Mouse (Mus musculus) MEL (cell line): ENCODE results near the gene Ttc39a. TPM values are rescaled to one million over a fixed set of nuclear protein-coding genes. Genes with fewer than 3 reads are reported as not detected.

Source experiments
- DNase-seq: peaks from one replicate; pipeline ENCODE4 v3.0.0; 2011; ENCODE audit warnings: low read depth, low spot score
- H3K27ac ChIP-seq: 2 replicates; pipeline ENCODE4 v1.5.1; 2012; ENCODE audit warnings: low read depth, mild to moderate bottlenecking, control low read depth, low read length, moderate library complexity; ENCODE audit not compliant: control insufficient read depth
- H3K27me3 ChIP-seq, 2 experiments: fragments of 150-350 bp in 1 of 2; sonication (generic) in 1 of 2; 2 replicates each; pipeline ENCODE4 v1.6.1; 2012; ENCODE audit warnings: low read length in 2 of 2, mild to moderate bottlenecking in 2 of 2, improper control_type of control experiment in 1 of 2, moderate library complexity in 1 of 2; ENCODE audit not compliant: insufficient read depth in 2 of 2, control insufficient read depth in 1 of 2
- H3K36me3 ChIP-seq, 2 experiments: 2 replicates each; pipeline ENCODE4 v1.6.1; 2012 to 2014; ENCODE audit warnings: low read length in 2 of 2, improper control_type of control experiment in 1 of 2, inconsistent platforms in 1 of 2, mild to moderate bottlenecking in 1 of 2; ENCODE audit not compliant: insufficient read depth in 2 of 2, control insufficient read depth in 1 of 2
- H3K4me1 ChIP-seq, 2 experiments: fragments of 150-350 bp in 1 of 2; sonication (generic) in 1 of 2; 2 replicates each; pipeline ENCODE4 v1.6.1; 2012; ENCODE audit warnings: low read length in 2 of 2, improper control_type of control experiment in 1 of 2, mild to moderate bottlenecking in 1 of 2; ENCODE audit not compliant: insufficient read depth in 2 of 2, control insufficient read depth in 1 of 2
- H3K4me3 ChIP-seq, 2 experiments: fragments of 150-350 bp in 1 of 2; sonication (generic) in 1 of 2; 2 replicates each; pipeline ENCODE4 v1.5.1; 2012; ENCODE audit warnings: low read depth in 2 of 2, low read length in 2 of 2, mild to moderate bottlenecking in 2 of 2, moderate library complexity in 2 of 2, control low read depth in 1 of 2, improper control_type of control experiment in 1 of 2; ENCODE audit not compliant: control insufficient read depth in 1 of 2, insufficient read depth in 1 of 2
- H3K79me2 ChIP-seq: 2 replicates; pipeline ENCODE4 v1.6.1; 2012; ENCODE audit warnings: mild to moderate bottlenecking, low read length, moderate library complexity; ENCODE audit not compliant: control insufficient read depth, poor library complexity, insufficient read depth
- H3K9ac ChIP-seq: 2 replicates; pipeline ENCODE4 v1.6.1; 2012; ENCODE audit warnings: low read depth, mild to moderate bottlenecking, control low read depth, low read length, moderate library complexity; ENCODE audit not compliant: control insufficient read depth, poor library complexity, severe bottlenecking
- H3K9me3 ChIP-seq: fragments of 150-350 bp; sonication (generic); replicated peaks from 2 replicates; pipeline ENCODE4 v1.6.1; 2012; ENCODE audit warnings: mild to moderate bottlenecking, low read length, improper control_type of control experiment, moderate library complexity; ENCODE audit not compliant: insufficient read depth
- BHLHE40 ChIP-seq: IDR thresholded peaks from 2 replicates; pipeline ENCODE4 v1.6.1; 2012; ENCODE audit warnings: low read depth, mild to moderate bottlenecking, inconsistent platforms, low read length, improper control_type of control experiment, borderline replicate concordance
- CTCF ChIP-seq, 3 experiments: IDR thresholded peaks in 2 of 3; conservative IDR thresholded peaks in 1 of 3; 2 replicates each; pipeline ENCODE4 v1.5.1; 2011 to 2012; ENCODE audit warnings: low read length in 3 of 3, low read depth in 2 of 3, mild to moderate bottlenecking in 2 of 3, improper control_type of control experiment in 1 of 3, inconsistent platforms in 1 of 3, mixed read lengths in 1 of 3, moderate library complexity in 1 of 3; ENCODE audit not compliant: control insufficient read depth in 1 of 3, insufficient read depth in 1 of 3, poor library complexity in 1 of 3, severe bottlenecking in 1 of 3
- E2F4 ChIP-seq: IDR thresholded peaks from 2 replicates; pipeline ENCODE4 v1.6.1; 2011; ENCODE audit warnings: low read depth, low read length, improper control_type of control experiment, borderline replicate concordance
- EP300 ChIP-seq, 2 experiments: IDR thresholded peaks; 2 replicates each; pipeline ENCODE4 v1.6.1; 2011; ENCODE audit warnings: improper control_type of control experiment in 2 of 2, low read length in 2 of 2, low read depth in 1 of 2, mild to moderate bottlenecking in 1 of 2
- ETS1 ChIP-seq: IDR thresholded peaks from 2 replicates; pipeline ENCODE4 v1.6.1; 2012; ENCODE audit warnings: low read depth, mild to moderate bottlenecking, inconsistent platforms, low read length, improper control_type of control experiment, moderate library complexity
- GABPA ChIP-seq: IDR thresholded peaks from 2 replicates; pipeline ENCODE4 v1.6.1; 2012; ENCODE audit warnings: low read depth, mild to moderate bottlenecking, inconsistent platforms, low read length, improper control_type of control experiment, moderate library complexity
- GATA1 ChIP-seq: IDR thresholded peaks from 2 replicates; pipeline ENCODE4 v1.6.1; 2011; ENCODE audit warnings: low read depth, low read length, improper control_type of control experiment
- MAX ChIP-seq: IDR thresholded peaks from 2 replicates; pipeline ENCODE4 v1.6.1; 2011; ENCODE audit warnings: low read length, improper control_type of control experiment
- MAZ ChIP-seq: IDR thresholded peaks from 2 replicates; pipeline ENCODE4 v1.6.1; 2012; ENCODE audit warnings: low read depth, mild to moderate bottlenecking, inconsistent platforms, low read length, improper control_type of control experiment
- MYB ChIP-seq: IDR thresholded peaks from 2 replicates; pipeline ENCODE4 v1.6.1; 2011; ENCODE audit warnings: mild to moderate bottlenecking, low read depth, low read length, improper control_type of control experiment
- MYC ChIP-seq: IDR thresholded peaks from 2 replicates; pipeline ENCODE4 v1.6.1; 2011; ENCODE audit warnings: low read depth, mild to moderate bottlenecking, low read length, improper control_type of control experiment, moderate library complexity
- NELFE ChIP-seq: IDR thresholded peaks from 2 replicates; pipeline ENCODE4 v1.6.1; 2011; ENCODE audit warnings: low read depth, low read length, improper control_type of control experiment
- NRF1 ChIP-seq: IDR thresholded peaks from 2 replicates; pipeline ENCODE4 v1.6.1; 2014; ENCODE audit warnings: low read depth, mild to moderate bottlenecking, inconsistent platforms, low read length, improper control_type of control experiment, moderate library complexity; ENCODE audit not compliant: poor library complexity, insufficient read depth, severe bottlenecking
- POLR2A ChIP-seq, 2 experiments: IDR thresholded peaks; 2 replicates each; pipeline ENCODE4 v1.6.1; 2011 to 2012; ENCODE audit warnings: low read length in 2 of 2, mild to moderate bottlenecking in 2 of 2, control low read depth in 1 of 2, improper control_type of control experiment in 1 of 2, low read depth in 1 of 2, moderate library complexity in 1 of 2; ENCODE audit not compliant: control insufficient read depth in 1 of 2, insufficient read depth in 1 of 2, poor library complexity in 1 of 2
- SIN3A ChIP-seq: IDR thresholded peaks from 2 replicates; pipeline ENCODE4 v1.6.1; 2012; ENCODE audit warnings: low read length, improper control_type of control experiment, inconsistent platforms
- TAL1 ChIP-seq: IDR thresholded peaks from 2 replicates; pipeline ENCODE4 v1.6.1; 2012; ENCODE audit warnings: mild to moderate bottlenecking, inconsistent platforms, low read length, moderate library complexity, mixed read lengths
- USF2 ChIP-seq, 2 experiments: IDR thresholded peaks; 2 replicates each; pipeline ENCODE4 v1.6.1; 2011 to 2012; ENCODE audit warnings: improper control_type of control experiment in 2 of 2, low read length in 2 of 2, borderline replicate concordance in 1 of 2, inconsistent platforms in 1 of 2, low read depth in 1 of 2, mild to moderate bottlenecking in 1 of 2; ENCODE audit not compliant: insufficient read depth in 1 of 2
- ZKSCAN1 ChIP-seq: IDR thresholded peaks from 2 replicates; pipeline ENCODE4 v1.6.1; 2012; ENCODE audit warnings: low read depth, mild to moderate bottlenecking, inconsistent platforms, low read length, improper control_type of control experiment, moderate library complexity
- polyA plus RNA-seq, 2 experiments: library from polyadenylated mRNA; stranded (reverse) in 1 of 2; unstranded in 1 of 2; fragments of >175 nt in 1 of 2; fragments of >200 nt in 1 of 2; gene quantifications; 2 replicates each; pipeline versions ENCODE4 v1.2.1 to v1.2.4; 2012; ENCODE audit warnings: low replicate concordance in 2 of 2, low read depth in 1 of 2; ENCODE audit not compliant: insufficient read length in 2 of 2, insufficient read depth in 1 of 2, missing spikeins in 1 of 2
- total RNA-seq: library from RNA; depleted of rRNA; stranded (reverse); fragments of 300-350 nt; gene quantifications from 2 replicates; pipeline ENCODE4 v1.2.3, GENCODE M21; 2012

The Ttc39a gene
- total and polyA plus RNA-seq, 3 experiments = 2.8 to 4.2 TPM; not detected in 1

DNA sequence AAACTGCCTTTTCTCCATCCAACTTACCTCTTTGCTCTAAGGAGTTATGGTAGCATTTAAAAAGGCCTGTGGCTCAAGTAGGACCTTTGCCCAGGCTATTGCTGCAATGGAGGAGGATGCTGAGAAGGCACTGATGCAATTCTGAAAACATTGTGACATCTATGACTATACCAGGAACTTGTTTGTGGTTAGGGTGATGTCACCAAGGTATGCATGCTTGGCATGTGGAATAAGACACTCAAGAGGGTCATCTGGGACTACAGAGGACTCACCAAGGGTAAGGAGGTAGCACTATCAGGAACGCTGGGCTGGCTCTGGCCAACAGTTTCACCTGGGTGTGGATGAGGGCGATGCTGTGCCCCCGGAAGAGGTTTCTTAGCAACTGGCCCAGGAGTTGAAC, 78.2 kb downstream of the Ttc39a start, which contains the start of gene Rnf11:
Gene Rnf11 (minus strand): TSS at position 108 of the 400 bp plus-strand sequence.
- Histone ChIP-seq H3K36me3 (no peaks in the 10 kb centered on the region; a peak in 1 of 4 replicates), H3K4me3 (no peak within 1 kb of the TSS), H3K9me3 (no peaks in the 10 kb centered on the region), H3K9ac (no peak within 1 kb of the TSS), H3K79me2 (no peaks in the 10 kb centered on the region), H3K27ac (no peak within 1 kb of the TSS), H3K4me1 (peaks cover 0 to 2% of the 10 kb centered on the region in 2 experiments; a peak in 3 of 4 replicates), H3K27me3 (no peaks in the 10 kb centered on the region)
- DNase-seq = no peak
- TF ChIP-seq GATA1 (no peak), CTCF (IDR thresholded peaks at IDR 0.05 in 2 of 3, conservative IDR thresholded peaks at IDR 0.05 in 1 of 3; ENCODE audit: control insufficient read depth in 1 of 3, insufficient read depth in 1 of 3, low read depth in 2 of 3, low read length in 3 of 3, poor library complexity in 1 of 3, severe bottlenecking in 1 of 3) (no peak), MAX (no peak), GABPA (no peak), BHLHE40 (no peak), ZKSCAN1 (no peak), E2F4 (no peak), MAZ (no peak), MYC (no peak), MYB (no peak), POLR2A (IDR thresholded peaks at IDR 0.05; ENCODE audit: control insufficient read depth in 1 of 2, insufficient read depth in 1 of 2, low read depth in 1 of 2, low read length in 2 of 2, poor library complexity in 1 of 2) (no peak), NRF1 (no peak), USF2 (IDR thresholded peaks at IDR 0.05; ENCODE audit: borderline replicate concordance in 1 of 2, insufficient read depth in 1 of 2, low read depth in 1 of 2, low read length in 2 of 2) (no peak), NELFE (no peak)

DNA sequence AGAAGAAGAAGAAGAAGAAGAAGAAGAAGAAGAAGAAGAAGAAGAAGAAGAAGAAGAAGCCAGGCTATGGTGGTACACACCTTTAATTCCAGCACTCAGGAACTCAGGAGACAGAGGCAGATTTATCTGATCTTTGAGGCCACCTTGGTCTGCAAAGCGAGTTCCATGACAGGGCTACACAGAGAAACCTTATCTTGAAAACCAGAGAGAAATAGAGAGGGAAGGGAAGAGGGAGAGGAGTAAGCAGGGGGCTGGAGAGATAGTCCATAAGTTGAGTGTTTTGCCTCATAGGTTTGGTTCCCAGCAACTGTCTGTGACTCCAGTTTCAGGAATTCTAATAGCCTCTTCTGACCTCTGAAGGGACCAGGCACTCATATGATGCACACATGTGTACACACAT, 82.4 kb downstream of the Ttc39a start:
- no peak for DNase-seq
- Histone ChIP-seq H3K4me3 (no peak overlapping the region), H3K79me2 (no peaks in the 10 kb centered on the region), H3K9me3 (no peaks in the 10 kb centered on the region), H3K36me3 (no peaks in the 10 kb centered on the region; a peak in 1 of 4 replicates), H3K27ac (no peak overlapping the region), H3K27me3 (no peaks in the 10 kb centered on the region; a peak in 1 of 4 replicates), H3K4me1 (peaks cover 0 to 2% of the 10 kb centered on the region in 2 experiments; a peak in 3 of 4 replicates), H3K9ac (no peak overlapping the region)
- TF ChIP-seq MYB (no peak), EP300 (IDR thresholded peaks at IDR 0.05; ENCODE audit: low read depth in 1 of 2, low read length in 2 of 2) (0 out of 4 replicates have a peak, but pooled peaks of 1 of the 2 experiments have one; percentile 14), ETS1 (no peak), SIN3A (no peak), TAL1 (no peak), GATA1 (0 out of 2 replicates have a peak, but pooled peaks have one; percentile 15)
